ENCODE assay signal across 8 mouse cellular contexts in the genomic region with DNA sequence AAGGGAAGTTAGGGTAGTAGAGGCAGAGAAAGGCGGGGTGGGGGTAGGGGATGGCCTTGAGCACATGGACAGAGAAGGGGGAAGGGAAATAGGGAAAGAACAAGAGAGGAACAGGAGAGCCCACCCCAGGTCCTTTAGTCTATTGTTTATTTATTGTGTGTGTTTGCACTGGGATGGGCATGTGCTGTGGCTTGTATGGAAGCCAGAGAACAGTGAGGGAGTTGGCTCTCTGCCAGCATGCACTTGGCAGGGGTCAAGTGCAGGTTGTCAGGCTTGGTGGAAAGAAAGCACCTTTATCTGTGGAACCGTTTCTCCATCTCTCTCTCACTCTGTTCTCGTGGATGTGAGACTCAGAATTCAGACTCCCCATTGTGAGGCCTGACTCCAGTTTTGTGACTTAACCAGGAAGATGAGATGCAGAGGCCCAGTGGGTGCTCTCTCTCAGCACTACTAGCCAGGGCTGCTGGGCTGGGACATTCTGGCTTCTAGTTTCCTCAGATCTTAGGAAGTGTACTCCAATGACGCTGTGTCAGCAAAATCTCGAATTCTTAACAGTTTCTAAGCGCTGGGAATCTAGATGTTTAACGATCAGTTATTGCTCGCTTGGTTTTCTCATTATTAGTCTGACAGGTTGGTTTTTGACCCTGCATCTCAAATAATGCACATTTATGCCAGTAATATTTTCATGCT. TPM values are rescaled to one million over a fixed set of nuclear protein-coding genes. Genes with fewer than 3 reads are reported as not detected.
A peak's percentile ranks its signal among the peaks of the same experiment; 100 is the strongest.
DNase-seq lines count a peak whose midpoint lies in the region; ATAC-seq and TF ChIP-seq lines count a peak whose summit lies in the region.

No protein-coding gene starts in this region.

- no peak overlapping the region for H3K4me3 ChIP-seq in kidney, embryonic 15.5 days (replicated peaks)
- H3K4me3 ChIP-seq in hindbrain, embryonic 14.5 days (replicated peaks; ENCODE audit: low read length): no peak overlapping the region

- no peak overlapping the region for H3K4me2 ChIP-seq in kidney, embryonic 15.5 days
- H3K4me2 ChIP-seq in hindbrain, embryonic 14.5 days (replicated peaks): no peak overlapping the region

- WGBS in kidney, embryonic 15.5 days: 34% methylated on average over 8 of the region's 8 CpGs
- WGBS in hindbrain, embryonic 14.5 days: 53% methylated on average over 8 of the region's 8 CpGs

- TF ChIP-seq CTCF in brain, embryonic 14.5 days (IDR thresholded peaks at IDR 0.05; ENCODE audit: borderline replicate concordance, extremely low read depth, insufficient read depth, insufficient read length): no peak

- no peaks in the 10 kb centered on the region for H3K27me3 ChIP-seq in kidney, embryonic 15.5 days
- no peaks in the 10 kb centered on the region for H3K27me3 ChIP-seq in hindbrain, embryonic 14.5 days (ENCODE audit: control insufficient read depth, insufficient read depth, low read length)

- peaks cover 60% of the 10 kb centered on the region for H3K4me1 ChIP-seq in kidney, embryonic 15.5 days
- H3K4me1 ChIP-seq in hindbrain, embryonic 14.5 days (replicated peaks; ENCODE audit: control insufficient read depth, insufficient read depth, low read length): peaks cover 13% of the 10 kb centered on the region; the same call in 1 of the 2 replicates

- no peak for DNase-seq in kidney, adult 11 months
- peak; percentile 68 for DNase-seq in brain, embryonic 14.5 days (ENCODE audit: low read depth)
- peak; percentile 38 for DNase-seq in hindbrain, embryonic 14.5 days (ENCODE audit: low spot score)
- peak; percentile 70 for DNase-seq in lung, postnatal 10 days
- DNase-seq in layer of hippocampus, adult 18-20 months (ENCODE audit: low spot score in 2 of 2): no peak
- no peak for DNase-seq in frontal cortex, postnatal 10 days (ENCODE audit: low spot score in 2 of 2)
- no peak for DNase-seq in layer of hippocampus, postnatal 36 days

- no peak for TF ChIP-seq POLR2A in brain, embryonic 14.5 days (IDR thresholded peaks at IDR 0.05; ENCODE audit: borderline replicate concordance, extremely low read depth, insufficient read depth, insufficient read length, poor library complexity, severe bottlenecking)

- H3K27ac ChIP-seq in kidney, embryonic 15.5 days: peak overlapping the region; percentile 15
- no peak overlapping the region; the same call in 1 of the 2 replicates for H3K27ac ChIP-seq in hindbrain, embryonic 14.5 days

- H3K36me3 ChIP-seq in kidney, embryonic 15.5 days: peaks cover 7% of the 10 kb centered on the region; the same call in 1 of the 2 replicates
- no peaks in the 10 kb centered on the region for H3K36me3 ChIP-seq in hindbrain, embryonic 14.5 days (replicated peaks; ENCODE audit: control insufficient read depth, insufficient read depth)

- H3K9ac ChIP-seq in kidney, embryonic 15.5 days: no peak overlapping the region
- no peak overlapping the region for H3K9ac ChIP-seq in hindbrain, embryonic 14.5 days

- peak; percentile 17; the same call in 1 of the 2 replicates for ATAC-seq in kidney, embryonic 15.5 days (replicated peaks; ENCODE audit: low FRiP score)
- peak; percentile 63 for ATAC-seq in hindbrain, embryonic 14.5 days (ENCODE audit: low FRiP score)

- no peaks in the 10 kb centered on the region for H3K9me3 ChIP-seq in kidney, embryonic 15.5 days (replicated peaks)
- H3K9me3 ChIP-seq in hindbrain, embryonic 14.5 days (ENCODE audit: control insufficient read depth, low read length): no peaks in the 10 kb centered on the region

RNA-seq across cellular contexts. Expression of gene Smco4, which starts 36.2 kb away (rescaled TPM):
- 4.5 and 6.3 TPM in 2 replicates for polyA plus RNA-seq in kidney, embryonic 15.5 days (2015; fragmentation: Nextera tagmentation; extraction: Ambion mirVana)
- polyA plus RNA-seq in brain, embryonic 14.5 days (2012; rRNA removed): 6.4 and 8.1 TPM in 2 replicates
- 1.1 and 2.2 TPM in 2 replicates for polyA plus RNA-seq in hindbrain, embryonic 14.5 days (2014; fragmentation: Nextera tagmentation; extraction: Ambion mirVana)
- 1 to 10 TPM; 6.4 to 7.5 TPM for total RNA-seq in layer of hippocampus, adult 18-20 months (2021)
- 1 to 10 TPM; 5.7 to 8.0 TPM for total RNA-seq in layer of hippocampus, postnatal 36 days (2021)

Comparison
In these comparisons a context has a peak if more than half of its experiments do, and no peak if none do; other contexts are left out.
1. DNase-seq: peak in brain, embryonic 14.5 days (single experiment), hindbrain, embryonic 14.5 days (single experiment) and lung, postnatal 10 days (single experiment); none in kidney, adult 11 months (single experiment), layer of hippocampus, adult 18-20 months (0 of 2), frontal cortex, postnatal 10 days (0 of 2) and layer of hippocampus, postnatal 36 days (0 of 2).